Mouse (Mus musculus): ENCODE measurements around the gene Txk.
A peak's percentile ranks its signal among the peaks of the same experiment; 100 is the strongest.

Gene Txk

DNA sequence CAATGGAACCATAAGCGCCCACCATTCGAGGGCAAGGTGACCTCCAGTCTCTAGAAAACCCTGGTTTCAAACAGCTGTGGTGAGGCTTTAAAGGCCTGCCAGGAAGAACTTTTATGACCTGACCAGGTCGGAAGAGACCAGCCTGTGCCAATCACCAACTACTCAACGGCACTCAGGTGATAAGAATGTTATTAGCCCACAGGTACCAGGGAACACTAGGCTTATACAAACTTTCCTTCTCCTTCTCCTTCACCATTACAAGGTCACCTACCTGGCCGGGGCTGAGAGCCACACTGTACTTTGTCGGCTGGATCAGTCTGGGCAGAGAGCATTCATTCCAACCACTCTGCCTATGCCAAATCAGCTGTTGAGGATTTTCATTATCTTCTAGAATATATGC lies 71.1 kb downstream of the Txk start:
- no peak for DNase-seq

DNA sequence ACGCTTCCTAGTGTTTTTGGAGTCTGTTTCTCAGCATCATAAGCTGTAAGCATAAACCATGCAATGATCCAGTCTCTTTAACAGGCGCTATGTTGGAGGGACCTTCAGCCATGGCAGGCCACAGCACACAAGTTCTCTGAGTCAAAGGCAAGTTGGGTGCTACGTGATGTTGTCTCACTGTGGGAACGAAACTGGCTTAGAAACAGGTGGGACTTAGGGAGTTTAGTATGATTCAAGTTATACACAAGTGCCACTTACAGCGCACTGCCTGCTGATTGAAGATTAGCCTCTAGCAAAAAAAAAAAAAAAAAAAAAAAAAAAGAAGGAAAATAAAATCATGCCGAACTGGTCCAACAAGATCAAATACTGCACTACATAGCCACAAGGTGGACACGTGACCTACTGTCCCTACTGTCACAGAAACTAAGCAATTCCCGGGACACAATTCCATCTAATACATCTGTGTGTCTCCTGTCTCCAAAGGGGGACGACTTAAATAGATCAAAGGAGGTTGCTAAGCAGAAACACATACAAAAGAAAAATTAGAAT lies 77.5 kb downstream of the Txk start:
- no peak for DNase-seq

DNA sequence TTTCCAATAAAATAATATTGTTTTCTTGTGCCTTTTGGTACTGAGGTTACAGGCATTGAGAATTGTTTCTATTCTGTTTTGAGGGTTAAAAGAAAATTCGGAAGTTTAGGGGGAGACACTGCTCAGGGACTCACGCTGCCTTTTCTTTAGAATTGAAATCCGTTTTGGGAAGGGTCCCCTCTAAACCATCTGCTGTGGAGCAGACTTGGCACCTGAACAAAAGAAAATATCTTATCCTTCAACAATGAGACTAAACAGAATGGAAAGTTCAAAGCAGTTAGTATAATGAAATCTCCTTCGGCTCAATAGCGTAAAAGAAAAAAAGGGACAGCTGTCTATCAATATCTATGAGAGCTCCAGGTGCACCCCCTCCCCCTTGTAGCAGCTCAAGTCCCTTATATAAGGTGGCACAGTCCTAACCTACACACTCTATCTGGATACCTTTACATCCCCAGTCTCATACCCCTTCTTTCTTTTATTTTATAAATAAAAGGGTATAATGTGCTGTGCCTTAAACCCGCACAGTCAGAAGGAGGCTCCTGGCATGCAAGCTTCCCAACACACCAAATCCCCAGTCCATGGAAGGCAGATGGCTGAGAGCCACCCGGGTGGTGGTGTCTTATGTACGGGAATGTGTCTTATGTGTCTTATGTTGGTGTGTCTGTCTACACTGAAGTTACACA lies 81.4 kb downstream of the Txk start:
- DNase-seq: no peak

DNA sequence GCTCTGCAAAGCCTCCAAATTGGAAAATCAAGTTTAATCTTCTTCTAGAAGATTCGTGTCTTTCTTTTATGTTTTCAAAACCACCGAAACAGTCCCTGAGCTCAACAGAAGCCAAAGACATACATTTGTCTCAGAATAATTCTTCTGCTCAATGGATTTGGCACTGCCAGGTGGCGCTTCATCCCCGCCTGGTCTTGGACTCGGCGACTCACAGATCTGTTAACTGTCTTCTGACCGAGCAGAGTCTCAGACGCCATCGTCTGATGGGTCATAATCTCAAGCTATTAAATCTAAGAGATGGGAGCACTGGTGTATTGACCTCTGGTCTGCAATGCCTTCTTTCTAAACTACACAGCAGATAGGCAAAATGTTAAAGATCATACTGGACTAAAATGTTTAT lies 84.2 kb downstream of the Txk start:
- DNase-seq: no peak

DNA sequence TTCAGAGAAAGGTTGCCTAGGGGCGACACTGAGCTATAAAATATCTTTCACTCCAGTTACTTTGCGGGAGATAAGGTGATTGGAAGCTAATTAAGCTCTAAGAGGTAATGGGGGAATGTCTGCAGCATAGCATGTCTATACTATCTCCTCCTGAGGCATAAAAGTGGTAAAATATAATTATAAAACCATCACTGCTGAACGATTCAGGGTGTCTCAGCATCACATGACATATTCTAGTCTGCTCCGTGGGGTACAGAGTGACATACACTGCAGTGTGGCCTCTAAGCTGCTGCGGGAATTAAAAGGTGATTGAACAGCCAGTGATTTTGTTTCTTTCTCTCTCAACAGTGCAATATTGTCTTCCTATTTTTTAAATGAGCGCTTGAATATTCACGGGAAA lies 86.1 kb downstream of the Txk start:
- DNase-seq: no peak

DNA sequence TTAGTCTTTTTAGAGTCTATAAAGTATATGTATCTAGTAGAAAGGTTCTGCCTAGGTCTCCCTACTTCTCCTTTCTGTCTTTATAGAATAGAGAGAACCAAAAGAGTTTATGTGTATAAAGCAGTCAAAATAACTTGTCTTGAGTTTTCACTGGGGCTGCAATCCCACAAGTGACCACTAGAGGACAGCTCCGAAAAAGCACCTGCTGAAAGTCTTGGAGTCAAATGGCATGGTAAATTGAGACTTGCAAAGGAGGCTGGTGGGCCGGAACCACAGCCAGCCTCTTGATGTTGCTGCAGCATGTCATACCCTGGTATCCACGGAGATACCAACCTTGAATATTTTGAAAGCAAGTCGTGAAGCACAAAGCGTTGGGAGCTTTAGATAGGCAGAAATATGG lies 87.3 kb downstream of the Txk start:
- DNase-seq: peak; percentile 61

DNA sequence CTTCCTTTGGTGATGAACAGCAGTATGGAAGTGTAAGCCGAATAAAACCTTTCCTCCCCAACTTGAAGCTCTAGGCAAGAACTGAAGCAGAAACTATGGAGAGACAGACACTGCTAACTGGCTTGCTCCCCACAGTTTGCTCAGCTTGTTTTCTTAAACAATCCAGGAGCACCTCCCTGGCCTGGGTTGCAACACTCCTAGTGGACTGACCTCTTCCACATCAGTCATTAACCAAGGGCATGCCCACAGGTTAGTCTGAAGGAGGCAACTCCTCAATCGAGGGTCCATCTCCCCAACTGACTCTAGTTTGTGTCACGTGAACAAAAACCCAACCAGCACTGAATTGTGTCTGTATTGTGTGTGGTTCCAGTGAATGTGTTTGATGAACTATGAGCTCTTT lies 87.7 kb downstream of the Txk start:
- DNase-seq: no peak

DNA sequence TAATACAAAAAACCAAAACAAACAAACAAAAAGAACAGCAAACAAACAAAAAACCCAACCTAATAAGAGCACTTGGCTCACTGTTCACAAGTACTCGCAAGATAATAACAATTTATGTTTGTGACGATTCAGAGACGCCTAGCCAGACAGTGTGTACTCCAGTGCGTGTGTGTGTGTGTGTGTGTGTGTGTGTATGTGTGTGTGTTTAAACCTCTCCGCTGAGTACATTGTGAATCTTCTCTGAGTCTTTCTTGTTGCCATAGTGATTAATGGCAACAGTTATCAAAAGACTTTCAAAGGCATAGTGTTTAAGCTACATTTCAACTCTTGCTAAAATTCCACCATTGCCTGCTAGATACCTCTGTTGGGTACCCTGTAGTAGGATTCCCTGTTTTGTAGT lies 88.5 kb downstream of the Txk start:
- no peak for DNase-seq

DNA sequence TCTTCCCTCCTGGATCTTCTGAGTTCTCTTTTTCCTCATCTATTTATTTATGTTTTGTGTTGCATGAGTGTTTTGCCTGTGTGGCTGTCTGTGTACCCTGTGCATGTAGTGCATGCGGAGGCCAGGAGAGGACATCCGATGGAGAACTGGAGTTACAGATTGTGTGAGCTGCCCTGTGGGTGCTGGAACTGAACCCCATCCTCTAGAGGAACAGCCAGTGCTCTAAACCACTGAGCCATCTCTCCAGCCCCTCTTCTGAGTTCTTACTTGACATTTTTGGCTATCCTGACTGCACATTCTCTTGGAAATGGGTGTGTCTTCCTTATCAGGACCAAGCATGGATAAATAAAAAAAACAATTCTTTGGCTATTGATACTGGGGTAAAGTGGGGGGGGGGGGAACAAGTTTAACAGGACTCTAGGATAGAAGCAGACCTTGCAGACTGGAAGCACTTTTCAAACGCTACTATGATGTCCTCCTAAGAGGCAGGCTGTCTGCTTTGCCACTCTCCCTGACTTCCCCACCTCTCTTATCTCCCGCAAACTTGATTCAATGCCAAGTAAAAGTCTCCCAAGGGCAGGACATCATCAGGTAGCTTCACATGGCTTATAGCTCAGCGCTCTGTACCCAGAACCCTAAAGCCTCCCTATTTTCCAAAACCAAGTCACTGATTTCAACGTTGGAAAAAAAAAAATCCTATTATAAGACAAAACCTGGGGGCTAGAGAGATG lies 91.4 kb downstream of the Txk start:
- no peak for DNase-seq

DNA sequence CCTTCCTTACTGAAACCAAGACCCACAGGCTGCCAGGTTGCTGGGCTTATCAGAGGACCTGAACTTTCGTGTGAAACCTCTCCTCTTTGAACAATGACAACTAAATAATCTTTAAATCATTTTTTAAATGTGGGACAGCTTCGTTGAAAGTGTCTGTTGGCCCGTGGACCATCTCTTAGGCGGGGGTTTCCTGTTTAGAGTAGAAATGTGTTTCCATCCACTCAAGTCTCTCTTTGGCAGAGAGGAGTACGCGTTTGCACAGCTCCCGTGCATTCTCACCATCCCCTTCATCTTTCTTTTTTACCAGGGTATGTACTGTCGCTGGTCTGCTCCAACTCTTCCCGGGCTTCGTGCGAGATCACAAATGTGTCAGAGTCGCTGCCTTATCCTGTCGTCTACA lies 94.2 kb downstream of the Txk start:
- DNase-seq: no peak

DNA sequence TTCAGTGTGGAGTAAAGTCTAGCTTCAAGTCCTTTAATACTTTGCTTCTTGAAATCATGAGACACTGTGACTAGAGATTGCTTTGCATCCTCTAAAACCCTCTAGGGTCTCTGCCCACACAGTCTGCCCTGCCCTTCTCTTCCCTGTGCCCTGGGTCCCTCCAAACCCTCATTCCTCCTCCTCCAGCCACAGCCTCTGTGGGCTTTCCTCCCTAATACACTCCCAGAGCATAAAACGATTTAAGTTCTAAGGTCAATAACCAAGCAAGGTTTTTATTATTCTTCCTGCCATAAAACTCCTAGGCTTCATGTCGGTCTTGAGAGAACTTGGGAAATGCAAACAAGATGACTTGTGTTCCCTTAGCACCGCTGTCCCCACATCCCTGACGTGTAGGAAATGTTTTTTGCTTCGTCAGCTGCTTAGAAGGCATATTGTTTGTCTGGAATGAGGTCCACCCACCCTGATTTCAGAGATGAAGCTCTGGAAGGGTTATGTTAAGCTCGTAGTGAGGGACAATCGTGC lies 96.2 kb downstream of the Txk start:
- peak; percentile 7 for DNase-seq

DNA sequence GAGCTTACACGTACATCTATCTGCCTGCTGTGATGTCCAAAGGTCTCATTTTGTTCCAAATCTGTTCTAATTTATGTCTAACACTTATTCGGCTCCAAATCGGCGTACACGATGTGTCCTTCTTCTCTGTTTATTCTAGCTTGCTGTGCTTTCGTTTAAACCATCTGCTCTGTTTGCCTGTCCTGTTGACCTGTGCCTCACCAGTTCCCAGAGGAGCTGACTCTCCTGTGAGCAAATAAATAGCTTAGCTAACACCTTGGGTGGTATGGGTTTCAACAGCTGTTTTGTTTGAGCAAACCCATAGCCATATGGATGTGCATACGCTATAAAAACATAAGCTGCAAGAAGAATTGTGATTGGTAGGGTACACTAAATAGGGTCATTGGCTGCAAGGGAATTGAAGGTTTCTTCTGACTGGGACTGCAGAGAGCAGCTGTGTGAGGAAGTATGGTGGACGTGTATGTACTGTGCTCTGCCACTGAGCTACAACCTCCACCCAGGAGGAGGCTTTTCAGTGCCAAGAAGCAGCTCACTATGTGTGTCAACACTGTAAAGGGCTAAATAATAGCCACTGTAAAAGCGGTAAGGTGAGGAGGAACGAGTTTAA lies 99.4 kb downstream of the Txk start:
- DNase-seq: peak; percentile 17

DNA sequence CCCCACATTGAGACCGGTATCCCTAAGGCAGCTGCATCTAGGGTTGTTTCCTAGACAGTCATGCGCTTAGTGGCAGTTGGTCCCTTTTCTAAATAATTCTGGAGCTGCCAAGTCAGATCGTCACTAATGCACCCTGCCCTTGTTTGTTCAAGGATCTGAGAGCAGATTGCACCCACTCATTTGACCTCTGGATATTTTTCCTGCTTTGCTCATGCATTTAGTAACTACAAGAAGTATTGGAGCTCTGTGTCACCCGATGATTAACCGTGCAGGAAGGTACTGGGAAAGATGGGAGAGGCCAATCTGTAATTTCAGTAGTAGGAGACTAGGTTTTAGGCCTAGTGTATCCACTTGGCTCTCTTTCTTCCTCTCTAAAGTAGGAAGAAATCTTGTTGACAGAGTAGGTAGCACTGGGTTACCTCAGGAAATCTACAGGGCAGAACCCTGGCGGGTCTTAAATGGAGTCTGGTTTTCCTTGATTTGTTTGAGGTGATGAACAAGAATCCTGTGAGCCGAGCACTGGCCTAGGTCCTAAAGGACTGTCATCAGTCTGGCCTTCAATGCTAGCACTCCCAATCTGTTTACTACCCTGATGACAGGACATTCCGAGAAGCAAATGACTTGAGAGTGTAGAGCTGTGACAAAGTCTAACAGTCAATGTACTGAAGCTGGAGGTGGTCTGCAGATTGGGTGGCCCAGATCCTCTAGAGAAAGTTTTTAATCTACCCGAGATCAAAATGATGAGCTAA lies 103.4 kb downstream of the Txk start:
- no peak for DNase-seq

DNA sequence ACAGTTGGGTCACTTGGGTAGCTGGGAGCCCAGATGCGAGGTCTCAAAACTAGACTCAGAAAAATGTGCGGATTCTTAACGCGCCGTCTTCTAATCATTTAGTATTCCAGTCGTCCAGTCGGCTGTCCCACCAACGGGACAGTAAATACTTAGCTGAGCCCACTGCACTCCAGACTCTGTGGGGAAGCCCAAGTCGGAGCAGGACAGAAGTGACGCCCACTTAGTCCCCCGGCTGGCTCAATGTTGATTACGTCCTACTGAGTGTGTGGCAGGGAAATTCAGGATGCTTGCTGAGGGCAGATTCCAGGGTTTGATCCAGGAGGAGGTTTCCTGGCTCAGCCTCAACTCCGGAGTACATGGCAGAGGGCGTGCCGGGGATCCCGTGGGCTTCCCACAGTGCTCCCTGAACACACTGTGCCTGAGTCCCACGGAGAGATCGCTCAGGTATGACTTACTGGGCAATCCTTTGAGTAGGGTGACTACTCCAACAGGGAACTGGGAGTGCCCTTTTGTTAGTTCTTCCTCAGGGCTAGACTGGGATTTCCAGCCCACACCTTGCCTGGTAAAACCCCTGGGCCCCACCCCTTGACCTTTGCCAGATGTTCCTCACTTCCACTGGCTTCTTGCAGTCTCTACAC lies 104.5 kb downstream of the Txk start:
- peak; percentile 9 for DNase-seq

DNA sequence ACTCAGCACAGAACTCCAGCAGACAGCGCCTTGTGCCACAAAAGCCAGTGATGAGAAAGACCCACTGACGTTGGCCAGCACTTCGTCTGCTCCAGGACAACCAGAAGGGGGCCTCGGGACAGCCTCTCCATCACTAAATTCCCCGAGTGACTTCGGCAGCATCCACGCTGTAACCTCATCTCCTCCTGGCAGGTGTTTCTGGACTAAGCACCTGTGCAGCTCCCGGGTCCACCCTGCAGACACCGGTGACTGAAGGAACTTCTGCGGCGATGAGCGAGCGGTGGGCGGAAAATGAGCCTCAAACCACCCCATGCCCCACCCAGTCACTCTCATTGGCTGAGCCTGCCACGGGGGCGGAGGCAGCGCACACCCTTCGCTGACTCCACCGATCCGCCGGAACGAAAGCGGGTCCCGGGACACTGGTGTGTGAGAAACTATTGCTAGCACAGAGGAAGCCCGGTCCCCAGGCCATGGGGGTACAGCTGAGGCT lies 105.1 kb downstream of the Txk start, which contains the start of gene Nipal1:
Nipal1 (plus strand) TSS at position 378 of the 490 bp plus-strand sequence.
- peak; percentile 89 for DNase-seq

DNA sequence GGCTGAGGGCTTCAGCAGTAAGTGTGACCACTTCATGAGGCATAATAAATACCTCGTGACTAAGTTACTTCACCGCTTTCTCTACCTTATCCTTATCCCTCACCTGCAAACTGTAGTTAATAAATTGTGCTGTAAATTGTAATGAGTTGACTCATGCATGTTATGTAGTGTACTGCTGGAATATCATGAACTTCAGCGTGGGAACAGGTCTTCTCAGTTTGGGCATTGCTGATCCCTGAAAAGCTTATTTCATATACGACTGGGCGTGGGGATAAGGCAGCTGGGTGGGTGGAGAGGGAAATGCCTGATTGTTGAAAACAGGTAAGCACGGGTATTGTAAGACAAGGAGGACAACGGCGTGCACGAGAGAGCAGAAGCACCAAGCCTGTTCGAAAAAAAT lies 105.6 kb downstream of the Txk start:
- no peak for DNase-seq

DNA sequence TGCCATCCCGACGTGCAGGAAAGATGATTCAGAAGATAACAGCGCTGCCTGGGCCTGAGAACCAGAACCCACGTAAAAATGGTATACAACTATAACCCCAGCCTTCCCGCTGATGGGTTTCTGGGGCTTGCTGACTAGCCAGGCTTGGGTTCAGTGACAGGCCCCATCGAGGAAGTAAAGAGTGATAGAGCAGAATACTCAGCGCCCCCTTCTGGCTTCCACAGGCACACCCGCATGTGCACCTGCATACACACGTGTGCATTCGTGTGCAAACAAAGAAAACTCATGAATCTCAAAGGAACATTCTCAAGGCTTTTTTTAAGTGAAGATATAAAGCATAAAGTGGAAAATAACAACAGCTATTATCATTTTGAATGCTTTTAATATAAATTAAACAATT lies 106.4 kb downstream of the Txk start:
- DNase-seq: peak; percentile 39
